Mouse (Mus musculus) kidney, embryonic 15.5 days (tissue): ENCODE measurements around the gene Rcan1. TPM values are rescaled to one million over a fixed set of nuclear protein-coding genes. Genes with fewer than 3 reads are reported as not detected.
A peak's percentile ranks its signal among the peaks of the same experiment; 100 is the strongest.

Source experiments
- ATAC-seq: fragments of 200-750 bp; cut with Nextera tagmentation; replicated peaks from 2 replicates; pipeline ENCODE4 v1.8.0; 2017; ENCODE audit warnings: moderate TSS enrichment; ENCODE audit not compliant: low FRiP score
- H3K27ac ChIP-seq: fragments of 300-500 bp; sonication (generic); 2 replicates; pipeline ENCODE4 v1.5.1; 2015; ENCODE audit warnings: mild to moderate bottlenecking, inconsistent platforms
- H3K27me3 ChIP-seq: fragments of 300-500 bp; sonication (generic); 2 replicates; pipeline ENCODE4 v1.6.1; 2015; ENCODE audit warnings: inconsistent platforms
- H3K36me3 ChIP-seq: fragments of 300-500 bp; sonication (generic); 2 replicates; pipeline ENCODE4 v1.6.1; 2015; ENCODE audit warnings: inconsistent platforms
- H3K4me1 ChIP-seq: fragments of 300-500 bp; sonication (generic); 2 replicates; pipeline ENCODE4 v1.6.1; 2015; ENCODE audit warnings: inconsistent platforms
- H3K4me2 ChIP-seq: fragments of 300-500 bp; sonication (generic); 2 replicates; pipeline ENCODE4 v1.6.1; 2015; ENCODE audit warnings: moderate library complexity, mild to moderate bottlenecking, inconsistent platforms
- H3K4me3 ChIP-seq: fragments of 300-500 bp; sonication (generic); replicated peaks from 2 replicates; pipeline ENCODE4 v1.5.1; 2015; ENCODE audit warnings: mild to moderate bottlenecking, inconsistent platforms
- H3K9ac ChIP-seq: fragments of 300-500 bp; sonication (generic); 2 replicates; pipeline ENCODE4 v1.6.1; 2015; ENCODE audit warnings: mild to moderate bottlenecking, inconsistent platforms
- H3K9me3 ChIP-seq: fragments of 300-500 bp; sonication (generic); replicated peaks from 2 replicates; pipeline ENCODE4 v1.6.1; 2016; ENCODE audit warnings: inconsistent platforms
- WGBS: fragments of 180-500 bp; shearing (Covaris S2); methylation state at CpG from one replicate; pipeline ENCODE4 v1.1.7; 2015; ENCODE audit warnings: mixed read lengths; 5-methylcytosine and 5-hydroxymethylcytosine counted together
- polyA plus RNA-seq: library from polyadenylated mRNA; unstranded; fragments of >200 nt; fragmentation: Nextera tagmentation; extraction: Ambion mirVana; gene quantifications from 2 replicates; pipeline ENCODE4 v1.2.1, GENCODE M21; 2015

The Rcan1 gene
- polyA plus RNA-seq, 1 experiment from 2014 or later: 26.5 TPM

GRCm38 (mm10) chr16:92411981-92412706 lies 58.5 kb downstream of the Rcan1 start:
- H3K9ac ChIP-seq: no peak overlapping the region
- H3K27me3 ChIP-seq: no peaks in the 10 kb centered on the region
- 71% methylated on average over 19 of the region's 19 CpGs for WGBS
- H3K4me3 ChIP-seq: no peak overlapping the region
- no peaks in the 10 kb centered on the region for H3K36me3 ChIP-seq
- H3K9me3 ChIP-seq: no peaks in the 10 kb centered on the region
- ATAC-seq: peak; percentile 61
- H3K4me1 ChIP-seq: peaks cover 47% of the 10 kb centered on the region
- peak overlapping the region; percentile 28; the same call in 1 of the 2 replicates for H3K27ac ChIP-seq
- H3K4me2 ChIP-seq: no peak overlapping the region

DNA sequence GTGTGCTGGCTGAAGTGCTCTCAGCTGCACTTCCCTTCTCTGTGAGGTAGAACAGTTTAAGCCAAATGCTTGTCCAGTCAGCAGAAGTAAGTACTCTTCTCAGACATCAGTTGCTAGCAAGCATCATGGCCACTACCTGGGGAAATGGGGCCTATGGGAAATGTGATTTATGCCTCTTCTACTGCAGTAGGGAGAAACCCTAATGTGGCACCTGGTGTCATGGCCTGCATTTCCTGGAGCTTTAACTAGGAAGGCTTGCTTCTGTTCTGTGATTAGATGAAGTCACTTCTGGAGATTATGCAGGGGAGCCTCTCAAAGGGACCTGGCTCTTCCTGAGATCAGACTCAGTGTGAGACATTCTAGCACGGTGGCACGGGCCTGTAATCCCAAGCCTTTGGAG lies 60.3 kb downstream of the Rcan1 start:
- no peaks in the 10 kb centered on the region for H3K36me3 ChIP-seq
- ATAC-seq: no peak
- H3K27ac ChIP-seq: no peak overlapping the region
- peaks cover 38% of the 10 kb centered on the region for H3K4me1 ChIP-seq
- no peak overlapping the region for H3K9ac ChIP-seq
- H3K4me3 ChIP-seq: no peak overlapping the region
- no peaks in the 10 kb centered on the region for H3K27me3 ChIP-seq
- no peak overlapping the region for H3K4me2 ChIP-seq
- WGBS: 77% methylated on average over 2 of the region's 2 CpGs
- H3K9me3 ChIP-seq: no peaks in the 10 kb centered on the region

- Histone ChIP-seq H3K36me3 (no peaks in the 10 kb centered on the region), H3K9ac (no peak overlapping the region), H3K4me3 (no peak overlapping the region), H3K4me1 (peaks cover 40% of the 10 kb centered on the region), H3K9me3 (no peaks in the 10 kb centered on the region), H3K4me2 (no peak overlapping the region), H3K27me3 (no peaks in the 10 kb centered on the region), H3K27ac (peak overlapping the region; percentile 61)
- no peak for ATAC-seq
- 29% methylated on average over 2 of the region's 2 CpGs for WGBS
Measured at GRCm38 (mm10) chr16:92407883-92408282, 62.8 kb downstream of the Rcan1 start.

DNA sequence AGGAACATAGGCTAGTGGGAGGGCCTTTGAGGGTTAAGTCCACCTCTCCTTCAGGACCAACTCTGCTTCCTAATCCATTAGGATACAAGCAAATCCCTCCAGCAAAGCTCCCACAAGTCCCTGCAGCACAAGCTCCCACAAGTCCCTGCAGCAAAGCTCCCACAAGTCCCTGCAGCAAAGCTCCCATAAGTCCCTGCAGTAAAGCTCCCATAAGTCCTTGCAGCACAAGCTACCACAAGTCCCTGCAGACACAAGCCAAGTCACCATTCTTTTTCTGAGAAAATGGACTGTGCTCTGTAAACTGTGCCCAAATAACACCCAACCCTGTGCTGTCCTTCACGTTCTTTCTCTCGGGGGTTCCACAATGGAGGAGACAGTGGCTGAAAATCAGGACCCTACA lies 66.5 kb downstream of the Rcan1 start:
- H3K9me3 ChIP-seq: no peaks in the 10 kb centered on the region
- WGBS: 96% methylated on average over 2 of the region's 2 CpGs
- H3K36me3 ChIP-seq: no peaks in the 10 kb centered on the region
- no peak overlapping the region for H3K4me2 ChIP-seq
- peaks cover 60% of the 10 kb centered on the region for H3K4me1 ChIP-seq
- peaks cover 5% of the 10 kb centered on the region for H3K27me3 ChIP-seq
- H3K4me3 ChIP-seq: no peak overlapping the region
- no peak for ATAC-seq
- no peak overlapping the region for H3K27ac ChIP-seq
- no peak overlapping the region for H3K9ac ChIP-seq

DNA sequence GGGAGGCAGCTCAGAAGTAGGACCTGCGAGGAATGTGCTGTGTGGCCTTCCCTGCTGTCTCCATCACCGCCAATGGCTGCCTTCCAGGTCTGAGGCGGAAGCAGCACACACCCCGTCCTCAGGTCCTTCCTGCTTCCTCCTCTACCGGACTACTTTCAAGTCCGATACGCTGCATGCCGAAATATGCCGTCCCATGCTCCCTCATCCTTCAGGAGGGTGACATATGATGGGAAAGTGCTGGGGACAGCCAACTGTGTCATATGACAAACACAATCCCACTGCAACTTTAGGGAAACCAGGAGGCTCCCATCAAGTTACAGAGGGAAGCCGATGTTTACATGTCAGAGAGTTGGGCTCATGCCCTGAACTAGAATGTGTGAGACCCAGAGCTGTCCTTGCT lies 67.6 kb downstream of the Rcan1 start:
- Histone ChIP-seq H3K4me3 (no peak overlapping the region), H3K27ac (no peak overlapping the region), H3K36me3 (no peaks in the 10 kb centered on the region), H3K9me3 (no peaks in the 10 kb centered on the region), H3K27me3 (peaks cover 7% of the 10 kb centered on the region), H3K9ac (no peak overlapping the region), H3K4me1 (peaks cover 63% of the 10 kb centered on the region), H3K4me2 (no peak overlapping the region)
- 66% methylated on average over 10 of the region's 10 CpGs for WGBS
- ATAC-seq: no peak

- Histone ChIP-seq H3K9me3 (no peaks in the 10 kb centered on the region), H3K4me1 (peaks cover 62% of the 10 kb centered on the region), H3K27me3 (peaks cover 7% of the 10 kb centered on the region), H3K9ac (no peak overlapping the region), H3K36me3 (no peaks in the 10 kb centered on the region), H3K4me2 (no peak overlapping the region), H3K4me3 (no peak overlapping the region), H3K27ac (no peak overlapping the region)
- WGBS: 39% methylated on average over 8 of the region's 8 CpGs
- no peak for ATAC-seq
Measured at GRCm38 (mm10) chr16:92402216-92402615, 68.5 kb downstream of the Rcan1 start.

DNA sequence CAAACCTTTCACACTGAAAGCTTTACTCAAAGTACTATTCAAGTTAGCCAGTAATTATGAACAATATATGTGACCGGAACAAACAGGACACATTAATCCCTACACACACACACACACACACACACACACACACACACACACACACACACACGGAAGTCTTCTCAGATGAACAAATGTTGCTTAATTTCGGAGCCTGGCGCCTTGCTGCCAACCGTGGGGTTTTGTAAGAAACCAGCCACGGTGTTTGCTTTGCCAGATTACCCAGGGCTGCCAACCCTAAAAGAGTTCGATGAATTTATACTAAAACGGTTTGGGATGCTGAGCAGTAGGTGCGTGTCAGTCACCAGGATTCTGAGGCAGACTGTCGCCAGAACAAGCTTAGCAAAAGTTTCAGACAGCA lies 69.5 kb downstream of the Rcan1 start:
- peaks cover 60% of the 10 kb centered on the region for H3K4me1 ChIP-seq
- H3K36me3 ChIP-seq: peaks cover 8% of the 10 kb centered on the region
- no peak overlapping the region for H3K9ac ChIP-seq
- H3K27me3 ChIP-seq: peaks cover 7% of the 10 kb centered on the region
- H3K27ac ChIP-seq: no peak overlapping the region
- no peaks in the 10 kb centered on the region for H3K9me3 ChIP-seq
- H3K4me3 ChIP-seq: no peak overlapping the region
- ATAC-seq: no peak
- 64% methylated on average over 10 of the region's 10 CpGs for WGBS
- no peak overlapping the region for H3K4me2 ChIP-seq

DNA sequence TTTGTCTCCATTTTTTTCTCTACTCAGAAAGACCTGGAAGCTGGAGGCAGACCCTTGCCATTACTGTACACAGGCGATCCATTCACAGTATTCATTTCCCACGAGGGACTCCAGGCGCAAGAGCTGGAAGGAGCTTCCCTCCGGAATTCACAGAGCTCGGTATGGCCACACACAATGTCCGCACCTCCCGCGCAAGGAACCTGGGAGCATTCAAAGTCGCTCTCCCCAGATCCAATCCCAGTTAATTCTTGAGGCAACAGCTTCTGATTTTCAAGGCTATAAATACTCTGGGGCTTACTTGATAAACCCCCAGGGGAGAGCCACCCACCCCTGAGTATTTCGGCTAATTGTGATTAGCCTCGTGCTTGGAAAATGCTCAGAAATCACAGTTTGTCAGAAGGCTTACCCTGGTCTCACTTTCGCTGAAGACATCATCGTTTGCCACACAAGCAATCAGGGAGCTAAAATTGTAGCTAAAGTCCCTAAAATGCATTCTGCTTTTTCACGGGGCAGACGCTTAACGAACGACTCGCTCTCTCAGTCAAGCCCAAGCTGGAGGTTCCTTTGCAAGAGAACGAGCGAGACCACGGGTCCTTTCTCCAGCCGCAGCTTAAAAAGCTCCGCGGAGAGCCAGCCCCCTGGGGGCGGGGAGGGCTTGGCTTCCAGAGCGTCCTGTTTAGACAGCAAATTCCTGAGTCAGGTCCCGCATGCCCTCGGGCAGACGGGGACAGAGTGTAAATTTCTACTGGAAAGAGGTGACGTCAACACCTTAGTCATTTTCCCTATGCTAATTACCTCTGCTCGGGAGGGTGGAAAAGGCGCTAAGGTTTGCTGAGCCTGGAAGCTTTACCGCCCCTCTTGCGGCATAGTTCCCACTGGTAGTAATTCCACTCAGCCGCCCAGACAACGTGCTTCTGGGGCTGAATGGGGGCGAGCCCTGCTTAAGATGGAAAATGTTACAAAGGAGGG lies 70.9 kb downstream of the Rcan1 start:
- Histone ChIP-seq H3K4me1 (peaks cover 65% of the 10 kb centered on the region), H3K9me3 (no peaks in the 10 kb centered on the region), H3K4me2 (peak overlapping the region; percentile 90), H3K27ac (peak overlapping the region; percentile 85), H3K27me3 (peaks cover 7% of the 10 kb centered on the region), H3K36me3 (peaks cover 16% of the 10 kb centered on the region), H3K4me3 (peak overlapping the region; percentile 47), H3K9ac (peak overlapping the region; percentile 46)
- peak; percentile 91 for ATAC-seq
- WGBS: under 1% methylated on average over 37 of the region's 37 CpGs

DNA sequence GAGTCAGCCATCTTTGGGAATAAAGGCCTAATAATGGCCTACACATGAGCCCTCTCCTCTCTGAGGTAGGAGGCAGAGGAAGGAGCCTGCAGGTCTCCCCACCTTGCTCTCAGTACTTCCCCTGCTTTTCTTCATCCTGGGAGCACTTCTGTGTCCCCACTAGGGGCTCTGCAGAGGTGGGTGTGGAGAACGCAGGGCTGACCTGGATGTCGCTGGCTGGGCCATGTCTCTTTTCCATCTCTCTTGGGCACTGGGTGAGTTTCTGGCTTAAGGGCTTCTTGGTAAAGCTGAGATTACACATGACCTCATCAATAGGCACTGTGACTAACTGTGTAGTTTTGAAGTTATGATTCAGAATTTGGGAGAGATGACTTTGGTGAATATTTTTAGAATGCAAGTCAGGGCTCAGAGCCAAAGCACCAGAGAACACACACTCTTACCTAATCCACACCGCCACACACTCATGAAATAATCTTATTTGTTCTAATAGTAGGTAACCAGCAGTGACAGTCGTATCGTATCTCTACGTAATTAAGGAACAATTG lies 72.0 kb downstream of the Rcan1 start:
- Histone ChIP-seq H3K4me1 (peaks cover 65% of the 10 kb centered on the region), H3K27me3 (peaks cover 7% of the 10 kb centered on the region), H3K4me3 (peak overlapping the region; percentile 47), H3K4me2 (peak overlapping the region; percentile 90), H3K9me3 (no peaks in the 10 kb centered on the region), H3K9ac (no peak overlapping the region), H3K27ac (0 out of 2 replicates have a peak overlapping the region, but pooled peaks have one; percentile 10), H3K36me3 (peaks cover 17% of the 10 kb centered on the region)
- WGBS: 81% methylated on average over 6 of the region's 6 CpGs
- ATAC-seq: no peak

DNA sequence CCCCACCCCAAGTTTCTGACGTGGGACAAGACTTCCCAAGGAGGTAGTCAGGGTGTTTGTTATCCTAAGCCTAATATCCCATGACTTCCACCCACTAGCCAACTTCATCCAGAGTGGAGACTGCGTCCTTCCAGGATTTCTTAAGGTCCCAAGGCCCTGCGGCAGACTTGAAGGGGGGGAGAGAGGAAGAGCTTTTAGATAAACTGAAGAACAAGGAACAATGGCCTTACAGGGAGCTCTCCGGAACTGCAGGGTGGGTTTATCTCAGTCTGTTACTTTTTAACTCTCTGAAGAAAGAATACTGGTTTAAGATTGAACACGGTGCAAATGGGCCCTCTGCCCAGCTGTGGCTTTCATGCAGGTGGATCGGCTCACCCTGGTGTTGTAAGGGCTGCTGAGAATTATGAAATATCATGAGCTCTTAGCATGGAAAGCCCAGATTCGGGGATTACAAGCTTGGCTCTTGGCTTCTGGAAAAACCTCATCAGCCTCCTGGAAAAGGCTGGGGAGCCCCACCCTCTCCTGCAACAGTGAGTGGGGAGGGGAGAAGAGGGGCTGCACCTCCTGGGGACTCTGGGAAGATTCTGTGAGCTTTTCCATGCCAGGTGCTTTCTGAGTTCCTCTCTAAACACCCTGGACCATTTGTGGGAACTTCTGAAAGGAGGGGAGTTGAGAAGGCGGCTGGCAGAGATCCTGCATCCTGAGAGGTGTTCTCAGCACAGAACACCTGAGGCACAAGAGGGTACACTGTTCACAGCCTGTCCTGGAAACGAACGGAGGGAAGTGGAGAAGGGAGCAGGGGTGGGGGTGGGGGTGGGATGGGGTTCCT lies 72.7 kb downstream of the Rcan1 start:
- Histone ChIP-seq H3K4me1 (peaks cover 58% of the 10 kb centered on the region), H3K27ac (0 out of 2 replicates have a peak overlapping the region, but pooled peaks have one; percentile 52), H3K36me3 (peaks cover 24% of the 10 kb centered on the region), H3K27me3 (peaks cover 7% of the 10 kb centered on the region), H3K4me3 (no peak overlapping the region), H3K9me3 (no peaks in the 10 kb centered on the region), H3K9ac (no peak overlapping the region), H3K4me2 (peak overlapping the region; percentile 90)
- 66% methylated on average over 10 of the region's 10 CpGs for WGBS
- ATAC-seq: no peak

DNA sequence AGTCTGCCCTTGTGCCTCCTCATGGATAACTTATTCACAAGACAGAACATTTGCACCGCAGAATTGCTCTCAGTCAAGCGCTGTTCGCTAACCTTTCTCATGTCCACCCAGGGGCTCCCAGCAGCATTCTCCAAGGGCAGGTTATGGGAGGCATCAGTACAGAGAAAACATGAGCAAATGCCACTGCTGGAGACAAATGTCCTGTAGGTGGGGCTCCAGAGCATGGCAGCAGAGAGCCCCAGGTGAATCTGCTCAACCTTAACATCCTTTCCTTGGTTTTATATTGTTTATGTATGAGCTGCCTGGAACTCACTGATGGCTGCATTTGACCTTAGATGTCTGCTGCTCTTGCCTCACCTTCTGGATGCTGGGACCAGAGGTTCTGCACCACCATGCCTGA lies 76.9 kb downstream of the Rcan1 start:
- H3K4me1 ChIP-seq: peaks cover 18% of the 10 kb centered on the region
- H3K9ac ChIP-seq: no peak overlapping the region
- H3K27ac ChIP-seq: no peak overlapping the region
- peaks cover 32% of the 10 kb centered on the region for H3K36me3 ChIP-seq
- WGBS: 89% methylated on average over 3 of the region's 3 CpGs
- no peak overlapping the region for H3K4me2 ChIP-seq
- no peak for ATAC-seq
- no peaks in the 10 kb centered on the region for H3K9me3 ChIP-seq
- H3K27me3 ChIP-seq: 0 out of 2 replicates have a peak, but pooled peaks cover 2% of the 10 kb centered on the region
- no peak overlapping the region for H3K4me3 ChIP-seq
